Mouse (Mus musculus) E14TG2a.4 (cell line): ENCODE data around the gene Dusp5.

ENCODE experiments used
- CTCF ChIP-seq: conservative IDR thresholded peaks from 2 replicates; pipeline ENCODE4 v1.5.1; 2014; ENCODE audit warnings: low read length
- NANOG ChIP-seq: IDR thresholded peaks from 2 replicates; pipeline ENCODE4 v1.6.1; 2014; ENCODE audit warnings: borderline replicate concordance, low read length, mixed read lengths

DNA sequence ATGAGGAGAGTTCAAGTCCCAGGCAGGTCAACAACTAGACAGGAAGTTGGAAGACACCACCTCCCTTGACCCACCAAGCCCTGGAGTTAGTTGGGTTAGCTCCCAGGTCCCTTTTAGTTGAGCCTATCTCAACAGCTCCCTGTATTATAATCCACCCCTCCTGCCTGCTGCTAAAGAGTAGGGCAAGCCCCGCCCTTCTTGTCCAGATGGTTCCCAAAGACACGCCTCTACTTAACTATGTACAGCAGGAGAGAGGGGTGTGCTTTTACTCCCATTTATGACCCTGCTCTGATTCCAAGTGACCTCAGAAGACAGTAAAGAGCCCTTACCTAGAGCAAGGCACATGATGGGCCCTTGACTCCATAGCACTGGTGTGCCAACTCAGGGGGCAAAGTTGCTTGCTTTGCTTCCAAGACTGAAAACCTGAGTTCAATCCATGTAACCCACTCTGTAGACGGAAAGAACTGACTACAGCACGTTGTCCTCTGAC lies 29.4 kb upstream of the Dusp5 start:
- TF ChIP-seq NANOG (no peak), CTCF (no peak)
